Mouse (Mus musculus) kidney, embryonic 16.5 days (tissue): ENCODE measurements around the gene Dis3. TPM values are rescaled to one million over a fixed set of nuclear protein-coding genes. Genes with fewer than 3 reads are reported as not detected.
A peak's percentile ranks its signal among the peaks of the same experiment; 100 is the strongest.

ENCODE experiments used
- ATAC-seq: fragments of 200-750 bp; cut with Nextera tagmentation; 2 replicates; pipeline ENCODE4 v1.8.0; 2017; ENCODE audit warnings: moderate TSS enrichment; ENCODE audit not compliant: low FRiP score, low TSS enrichment
- H3K27ac ChIP-seq: fragments of 300-500 bp; sonication (generic); 2 replicates; pipeline ENCODE4 v1.5.1; 2014; ENCODE audit warnings: low read length
- H3K27me3 ChIP-seq: fragments of 300-500 bp; sonication (generic); 2 replicates; pipeline ENCODE4 v1.6.1; 2014; ENCODE audit warnings: low read length, control low read depth, mixed read lengths; ENCODE audit not compliant: insufficient read depth
- H3K36me3 ChIP-seq: fragments of 300-500 bp; sonication (generic); 2 replicates; pipeline ENCODE4 v1.6.1; 2014; ENCODE audit warnings: low read length, control low read depth, mixed read lengths; ENCODE audit not compliant: insufficient read depth
- H3K4me1 ChIP-seq: fragments of 300-500 bp; sonication (generic); 2 replicates; pipeline ENCODE4 v1.6.1; 2014; ENCODE audit warnings: low read length, control low read depth, mixed read lengths; ENCODE audit not compliant: insufficient read depth
- H3K4me2 ChIP-seq: fragments of 300-500 bp; sonication (generic); replicated peaks from 2 replicates; pipeline ENCODE4 v1.6.1; 2014; ENCODE audit warnings: low read depth, low read length
- H3K4me3 ChIP-seq: fragments of 300-500 bp; sonication (generic); 2 replicates; pipeline ENCODE4 v1.5.1; 2014; ENCODE audit warnings: mild to moderate bottlenecking, low read length
- H3K9ac ChIP-seq: fragments of 300-500 bp; sonication (generic); replicated peaks from 2 replicates; pipeline ENCODE4 v1.6.1; 2014; ENCODE audit warnings: low read length
- H3K9me3 ChIP-seq: fragments of 300-500 bp; sonication (generic); 2 replicates; pipeline ENCODE4 v1.6.1; 2016; ENCODE audit warnings: low read length, control low read depth
- WGBS: fragments of 180-500 bp; shearing (Covaris S2); extraction: QIAGEN DNeasy Blood & Tissue Kit; methylation state at CpG from one replicate; pipeline ENCODE4 v1.1.7; 2014; 5-methylcytosine and 5-hydroxymethylcytosine counted together
- polyA plus RNA-seq: library from polyadenylated mRNA; unstranded; fragments of >200 nt; fragmentation: Nextera tagmentation; extraction: Ambion mirVana; gene quantifications from 2 replicates; pipeline ENCODE4 v1.2.1, GENCODE M21; 2015

Dis3 gene
- polyA plus RNA-seq, 1 experiment from 2014 or later = 28.4 TPM

GRCm38 (mm10) chr14:99088947-99089346, 10.6 kb downstream of the Dis3 start:
- Histone ChIP-seq H3K4me3 (no peak overlapping the region), H3K36me3 (peaks cover 45% of the 10 kb centered on the region), H3K4me2 (no peak overlapping the region), H3K9me3 (no peaks in the 10 kb centered on the region), H3K27ac (no peak overlapping the region), H3K4me1 (no peaks in the 10 kb centered on the region), H3K9ac (no peak overlapping the region), H3K27me3 (no peaks in the 10 kb centered on the region)
- 94% methylated on average over 7 of the region's 7 CpGs for WGBS
- ATAC-seq = no peak

DNA sequence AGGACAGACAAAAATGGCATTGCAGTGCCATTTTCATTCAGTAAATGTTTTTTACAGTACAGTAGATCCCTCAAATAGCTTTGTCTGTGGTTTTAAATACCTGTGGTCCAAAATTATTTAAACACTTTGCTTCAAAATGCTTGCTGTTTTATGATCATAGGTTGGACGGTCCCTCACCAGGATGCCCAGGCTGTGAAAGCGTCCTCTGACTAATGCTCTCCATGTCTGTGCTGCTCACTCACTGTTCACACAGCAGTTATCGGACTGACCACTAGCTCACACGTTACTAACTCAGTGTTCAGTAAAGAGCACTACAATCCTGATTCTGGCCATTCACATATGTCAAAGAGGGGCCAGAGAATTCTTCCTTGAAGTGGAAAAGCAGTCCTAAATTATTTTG, 28.4 kb downstream of the Dis3 start:
- Histone ChIP-seq H3K27ac (no peak overlapping the region), H3K9ac (no peak overlapping the region), H3K36me3 (peaks cover 46% of the 10 kb centered on the region), H3K4me3 (no peak overlapping the region), H3K27me3 (no peaks in the 10 kb centered on the region), H3K4me2 (no peak overlapping the region), H3K9me3 (no peaks in the 10 kb centered on the region), H3K4me1 (no peaks in the 10 kb centered on the region)
- no peak for ATAC-seq
- WGBS = 90% methylated on average over 4 of the region's 4 CpGs

DNA sequence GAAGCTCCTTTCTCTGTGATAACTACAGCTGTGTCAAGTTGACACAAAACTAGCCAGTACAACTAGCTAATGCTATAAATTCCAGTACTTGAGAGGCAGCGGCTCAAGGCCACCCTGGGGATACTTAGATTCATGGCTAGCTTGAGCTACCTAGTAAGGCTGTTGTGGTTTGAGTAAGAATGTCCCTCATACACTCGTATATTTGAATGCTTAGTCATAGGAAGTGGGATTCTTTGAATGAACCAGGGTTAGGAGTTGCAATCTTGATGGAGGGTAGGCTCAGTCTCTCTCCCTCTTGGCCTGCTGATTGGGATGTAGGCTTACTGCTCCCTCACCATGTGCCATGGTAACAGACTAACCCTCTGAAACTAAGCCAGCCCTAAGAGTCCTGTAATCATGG, 36.5 kb downstream of the Dis3 start:
- no peak overlapping the region for H3K27ac ChIP-seq
- no peak overlapping the region for H3K4me3 ChIP-seq
- 98% methylated on average over 2 of the region's 2 CpGs for WGBS
- no peak for ATAC-seq
- no peaks in the 10 kb centered on the region for H3K27me3 ChIP-seq
- no peak overlapping the region for H3K4me2 ChIP-seq
- peaks cover 36% of the 10 kb centered on the region for H3K36me3 ChIP-seq
- no peak overlapping the region for H3K9ac ChIP-seq
- no peaks in the 10 kb centered on the region for H3K9me3 ChIP-seq
- no peaks in the 10 kb centered on the region for H3K4me1 ChIP-seq

DNA sequence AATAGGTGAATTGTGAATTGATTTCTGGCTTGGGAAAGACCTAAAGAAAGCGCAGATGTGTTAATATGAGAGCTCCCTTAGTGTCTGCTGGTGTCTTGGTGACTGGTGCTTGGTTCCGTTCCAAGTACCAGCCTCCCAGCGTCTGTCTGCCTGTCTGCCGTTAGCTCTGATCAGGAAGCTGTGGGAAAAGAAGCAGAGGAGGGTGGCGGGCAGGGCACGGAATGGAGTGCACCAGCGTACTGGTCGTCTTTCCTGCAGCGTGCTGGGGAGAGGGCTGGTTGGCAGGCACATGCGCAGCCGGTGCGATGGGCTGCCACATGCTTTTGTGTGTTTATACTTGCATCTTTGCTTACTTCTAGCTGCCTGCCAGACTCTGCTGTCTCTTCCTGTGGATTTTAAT, 39.0 kb downstream of the Dis3 start:
- H3K36me3 ChIP-seq = peaks cover 49% of the 10 kb centered on the region
- no peak overlapping the region for H3K4me3 ChIP-seq
- ATAC-seq = no peak
- H3K4me2 ChIP-seq = no peak overlapping the region
- no peaks in the 10 kb centered on the region for H3K9me3 ChIP-seq
- H3K9ac ChIP-seq = no peak overlapping the region
- H3K27me3 ChIP-seq = no peaks in the 10 kb centered on the region
- WGBS = 93% methylated on average over 12 of the region's 12 CpGs
- H3K27ac ChIP-seq = no peak overlapping the region
- no peaks in the 10 kb centered on the region for H3K4me1 ChIP-seq

- no peak overlapping the region for H3K27ac ChIP-seq
- H3K9me3 ChIP-seq = no peaks in the 10 kb centered on the region
- H3K36me3 ChIP-seq = peaks cover 58% of the 10 kb centered on the region
- 81% methylated on average over 7 of the region's 7 CpGs for WGBS
- no peak overlapping the region for H3K4me2 ChIP-seq
- H3K27me3 ChIP-seq = no peaks in the 10 kb centered on the region
- peak; percentile 86 for ATAC-seq
- H3K4me1 ChIP-seq = no peaks in the 10 kb centered on the region
- no peak overlapping the region for H3K9ac ChIP-seq
- no peak overlapping the region for H3K4me3 ChIP-seq
Measured at GRCm38 (mm10) chr14:99058959-99059586, 40.5 kb downstream of the Dis3 start.

- Histone ChIP-seq H3K27me3 (no peaks in the 10 kb centered on the region), H3K4me1 (peaks cover 35% of the 10 kb centered on the region), H3K36me3 (peaks cover 16% of the 10 kb centered on the region; the same call in 1 of the 2 replicates), H3K9me3 (no peaks in the 10 kb centered on the region), H3K4me3 (peak overlapping the region; percentile 79), H3K9ac (peak overlapping the region; percentile 96), H3K4me2 (peak overlapping the region; percentile 65), H3K27ac (peak overlapping the region; percentile 94)
- WGBS = under 1% methylated on average over 15 of the region's 15 CpGs
- peak; percentile 25; the same call in 1 of the 2 replicates for ATAC-seq
Measured at GRCm38 (mm10) chr14:99046782-99047181, 52.8 kb downstream of the Dis3 start.

DNA sequence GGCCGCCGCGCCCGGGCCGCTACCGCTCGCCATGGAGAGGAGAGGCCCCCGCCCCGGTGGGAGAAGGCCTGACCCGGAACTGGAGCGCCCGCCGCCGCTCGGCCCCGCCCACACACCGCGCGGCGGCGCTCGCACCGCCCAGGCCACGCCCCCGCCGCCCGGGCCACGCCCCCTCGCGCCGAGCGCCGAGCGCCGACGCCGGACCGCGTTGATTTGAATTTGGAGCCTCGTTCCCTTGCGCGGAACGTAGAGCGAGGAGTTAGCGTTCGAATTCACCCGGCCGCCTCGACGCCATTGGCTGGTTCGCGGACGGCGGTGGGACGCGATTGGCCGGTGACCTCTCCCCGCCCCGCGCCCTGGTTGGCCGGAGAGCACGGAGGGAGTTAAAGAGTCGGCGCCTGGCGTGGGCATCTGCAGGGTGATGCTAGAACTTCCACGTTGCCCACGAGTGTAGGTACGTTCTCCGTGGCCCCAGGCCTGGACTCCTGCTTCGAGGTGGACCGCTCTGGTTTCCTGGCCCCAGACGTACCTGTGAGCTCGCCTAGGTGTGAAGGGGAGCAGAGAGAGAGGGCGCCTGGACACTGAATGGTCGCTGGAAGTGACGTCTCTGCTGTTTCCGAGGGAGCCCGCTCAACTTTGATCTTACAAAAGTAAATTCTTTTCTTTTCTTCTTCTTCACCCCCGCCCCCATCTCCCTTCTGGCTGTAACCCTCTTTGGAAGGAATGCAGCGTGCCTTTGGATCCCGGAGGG, 53.4 kb downstream of the Dis3 start, which contains the start of the genes Mzt1 and Bora:
Gene Mzt1 (minus strand): TSS at position 104 of the 751 bp plus-strand sequence.
Gene Bora (plus strand): TSS at position 192 of the 751 bp plus-strand sequence.
- Histone ChIP-seq H3K27me3 (no peaks in the 10 kb centered on the region), H3K4me1 (peaks cover 41% of the 10 kb centered on the region), H3K4me2 (peak within 1 kb of the TSS; percentile 65), H3K36me3 (peaks cover 15% of the 10 kb centered on the region; the same call in 1 of the 2 replicates), H3K4me3 (peak within 1 kb of the TSS; percentile 79), H3K9ac (peak within 1 kb of the TSS; percentile 96), H3K9me3 (no peaks in the 10 kb centered on the region), H3K27ac (peak within 1 kb of the TSS; percentile 94)
- WGBS = under 1% methylated on average over 74 of the region's 81 CpGs
- ATAC-seq = peak; percentile 96

GRCm38 (mm10) chr14:99045378-99046030, 54.1 kb downstream of the Dis3 start:
- Histone ChIP-seq H3K4me3 (peak overlapping the region; percentile 79), H3K9ac (peak overlapping the region; percentile 96), H3K4me2 (peak overlapping the region; percentile 65), H3K9me3 (no peaks in the 10 kb centered on the region), H3K27ac (peak overlapping the region; percentile 94), H3K36me3 (peaks cover 10% of the 10 kb centered on the region; the same call in 1 of the 2 replicates), H3K4me1 (peaks cover 44% of the 10 kb centered on the region), H3K27me3 (no peaks in the 10 kb centered on the region)
- WGBS = under 1% methylated on average over 68 of the region's 70 CpGs
- peak; percentile 33 for ATAC-seq

- WGBS = 5% methylated on average over 5 of the region's 5 CpGs
- Histone ChIP-seq H3K4me3 (peak overlapping the region; percentile 79), H3K27ac (no peak overlapping the region), H3K27me3 (no peaks in the 10 kb centered on the region), H3K4me2 (peak overlapping the region; percentile 65), H3K9ac (peak overlapping the region; percentile 96), H3K4me1 (peaks cover 44% of the 10 kb centered on the region), H3K36me3 (0 out of 2 replicates have a peak, but pooled peaks cover 5% of the 10 kb centered on the region), H3K9me3 (no peaks in the 10 kb centered on the region)
- no peak for ATAC-seq
Measured at GRCm38 (mm10) chr14:99044718-99045117, 54.9 kb downstream of the Dis3 start.
